Mouse (Mus musculus): ENCODE results near the gene Scd4.

DNA sequence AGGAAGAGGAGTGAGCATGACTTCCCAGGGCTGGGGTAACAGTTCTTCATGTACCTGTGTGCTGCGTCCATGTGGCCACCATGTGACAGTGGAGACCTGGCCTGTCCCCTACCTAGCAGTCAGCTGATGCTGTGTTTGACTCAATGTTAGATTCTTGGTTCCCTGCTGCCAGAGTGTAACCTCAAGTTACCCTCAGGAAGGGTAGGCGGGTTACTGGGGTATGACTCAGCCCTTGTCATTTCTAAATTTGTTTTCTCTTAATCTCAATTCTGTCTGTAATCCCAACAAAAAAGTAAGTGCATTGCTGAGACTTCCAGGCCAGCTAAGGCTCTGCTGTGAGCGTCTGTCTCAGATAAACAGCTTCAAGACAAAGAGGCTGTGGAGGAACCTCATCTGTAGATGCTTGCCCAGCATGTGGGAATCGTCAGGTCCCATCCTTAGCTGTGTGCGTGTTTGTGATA, 61.1 kb downstream of the Scd4 start:
- TF ChIP-seq POLR2A (IDR thresholded peaks at IDR 0.05; ENCODE audit: control insufficient read depth, extremely low read depth, insufficient read depth, low read length, poor library complexity), result no peak
- no peak for TF ChIP-seq CTCF (IDR thresholded peaks at IDR 0.05; ENCODE audit: borderline replicate concordance, control insufficient read depth, extremely low read depth, insufficient read depth, low read length, poor library complexity)
